Mouse (Mus musculus) liver (tissue): ENCODE results near the gene Gse1.

Source experiments
- DNase-seq: peaks from one replicate; pipeline ENCODE4 v3.0.0-alpha.2; 2020; ENCODE audit warnings: mixed read lengths

Gse1 gene

DNA sequence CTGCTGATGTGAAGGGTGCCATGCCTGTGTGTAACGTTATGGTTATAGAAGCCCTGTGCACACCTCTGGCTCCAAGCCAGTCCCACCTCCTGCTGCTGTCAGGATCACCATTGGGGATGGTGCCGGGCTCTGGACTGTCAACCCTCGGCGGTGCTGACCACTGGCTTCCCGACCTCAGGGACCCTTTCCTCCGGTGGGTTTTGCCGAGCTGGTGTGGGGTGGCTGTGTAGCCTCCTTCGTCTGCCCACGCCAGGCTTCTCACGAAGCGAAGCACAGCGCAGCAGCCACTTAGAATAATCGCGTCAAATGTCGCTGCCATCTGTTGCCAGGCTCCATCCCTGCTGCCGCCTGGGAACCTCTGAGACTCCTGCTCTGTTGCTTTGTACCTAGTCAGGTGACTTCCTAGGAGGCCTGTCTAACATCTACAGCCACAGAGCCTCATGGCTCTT is 320.1 kb downstream of the Gse1 start:
- no peak for DNase-seq

DNA sequence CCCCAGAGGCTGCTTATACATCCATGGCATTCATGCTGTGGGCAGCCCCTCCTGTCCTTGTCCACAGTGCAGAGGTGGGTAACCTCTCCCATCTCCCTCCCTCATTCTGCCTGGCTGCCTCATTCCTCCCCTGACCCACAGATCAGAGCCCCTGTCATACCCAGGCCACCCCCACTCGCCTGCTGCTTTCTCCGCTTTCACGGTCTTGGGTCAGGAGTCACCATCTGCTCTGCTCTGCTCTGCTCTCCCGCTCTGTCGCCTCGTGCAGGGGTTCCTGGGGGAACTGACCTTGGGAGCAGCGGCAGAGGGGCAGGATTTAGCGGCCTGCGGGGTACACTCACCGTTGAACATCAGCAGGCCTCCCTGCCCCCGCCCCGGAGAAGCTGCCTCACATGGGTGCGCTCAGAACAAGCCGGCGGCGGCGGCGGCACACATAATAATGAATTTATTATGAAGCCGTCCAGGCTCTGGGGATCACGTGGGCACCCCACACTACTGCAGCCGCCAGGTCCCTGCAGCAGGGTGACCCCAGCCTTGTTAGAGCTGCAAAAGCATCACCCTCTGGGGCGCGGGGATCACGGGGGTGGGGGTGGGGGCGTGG is 321.2 kb downstream of the Gse1 start:
- peak; percentile 26 for DNase-seq

DNA sequence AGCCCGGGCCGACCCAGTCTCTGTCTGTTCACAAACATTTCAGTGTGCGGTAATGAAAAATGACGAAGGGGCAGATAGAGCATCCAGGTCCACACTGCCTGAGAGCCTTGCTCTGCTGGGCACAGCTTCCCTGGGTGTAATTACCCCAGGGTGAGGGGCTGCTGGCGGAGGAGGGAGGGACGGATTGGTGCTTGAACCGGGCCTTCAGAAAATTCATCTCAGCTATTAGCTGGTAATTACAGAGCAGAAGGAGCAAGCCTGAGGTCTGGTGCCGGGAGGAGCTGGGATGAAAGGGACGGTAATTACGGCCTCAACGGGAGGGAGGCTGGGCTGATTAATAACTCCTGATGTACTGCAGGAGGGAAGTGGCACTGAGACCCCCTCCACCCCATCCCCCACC is 321.7 kb downstream of the Gse1 start:
- DNase-seq = no peak

DNA sequence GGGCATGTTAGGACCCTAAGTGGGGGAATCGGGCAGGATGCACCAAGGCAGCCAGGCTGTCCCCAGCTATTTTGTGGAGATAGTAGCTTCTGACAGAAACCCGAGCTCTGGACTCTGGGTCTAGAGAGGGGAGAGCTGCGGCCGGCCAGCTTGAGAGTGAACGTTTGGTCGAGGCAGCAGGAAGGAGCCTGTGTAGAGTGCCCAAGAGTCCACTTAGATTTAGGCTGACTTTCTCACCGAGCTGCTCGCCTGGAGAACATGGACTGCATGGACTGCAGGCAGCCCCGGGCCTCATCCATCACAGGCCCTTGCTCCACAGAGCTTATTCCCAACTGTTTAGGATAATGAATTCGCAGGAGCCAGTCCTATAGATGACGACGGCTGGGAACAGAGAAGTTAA is 322.2 kb downstream of the Gse1 start:
- no peak for DNase-seq

DNA sequence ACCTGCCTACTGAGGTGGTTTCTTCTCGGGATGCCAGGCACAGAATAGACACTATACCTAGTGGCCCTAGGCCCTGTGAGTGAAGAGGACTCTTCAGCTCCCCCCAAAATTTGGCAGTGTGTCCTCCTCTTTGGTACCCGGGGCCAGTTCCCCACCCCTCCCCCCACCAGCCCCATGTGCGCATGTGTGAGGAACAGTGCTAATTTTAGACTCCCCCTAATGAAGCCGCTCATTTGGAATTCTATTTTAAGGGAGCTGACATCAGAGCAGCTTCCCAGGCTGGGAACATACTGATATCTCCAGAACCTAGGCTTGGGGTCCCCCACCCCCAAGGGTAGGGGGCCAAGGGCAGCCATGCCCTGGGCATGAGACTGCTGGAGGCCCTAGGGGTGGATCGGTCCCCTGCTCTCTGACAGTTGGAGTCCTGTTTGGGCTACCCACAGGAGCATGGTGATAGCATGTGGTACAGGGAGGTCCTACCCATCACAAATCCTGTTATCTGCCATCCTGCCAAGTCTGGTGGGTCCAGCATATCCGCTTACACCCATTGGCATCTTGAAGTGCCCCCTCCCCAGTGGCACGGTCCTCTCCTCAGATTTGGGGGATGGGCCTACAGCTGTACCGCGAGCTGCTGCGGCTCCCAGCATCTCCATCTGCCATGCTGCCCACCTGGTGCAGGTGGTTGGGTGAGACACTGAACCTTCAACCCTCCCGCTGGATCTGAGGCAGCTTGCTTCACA is 322.9 kb downstream of the Gse1 start:
- DNase-seq = no peak

DNA sequence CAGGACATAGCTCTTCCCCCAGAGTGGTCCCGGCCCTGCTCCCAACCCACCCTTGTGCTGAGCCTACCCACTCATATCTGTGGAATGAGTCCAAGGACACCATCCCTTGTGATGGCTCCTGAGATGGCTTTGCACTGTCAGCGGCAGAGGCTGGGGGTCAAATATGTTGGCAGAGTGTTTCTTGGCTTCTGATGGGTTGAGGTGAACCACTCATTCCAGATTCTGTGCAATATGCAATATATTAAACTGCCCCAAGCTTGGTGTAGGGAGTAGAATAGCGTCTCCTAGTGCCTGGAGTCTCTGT is 323.4 kb downstream of the Gse1 start:
- no peak for DNase-seq

DNA sequence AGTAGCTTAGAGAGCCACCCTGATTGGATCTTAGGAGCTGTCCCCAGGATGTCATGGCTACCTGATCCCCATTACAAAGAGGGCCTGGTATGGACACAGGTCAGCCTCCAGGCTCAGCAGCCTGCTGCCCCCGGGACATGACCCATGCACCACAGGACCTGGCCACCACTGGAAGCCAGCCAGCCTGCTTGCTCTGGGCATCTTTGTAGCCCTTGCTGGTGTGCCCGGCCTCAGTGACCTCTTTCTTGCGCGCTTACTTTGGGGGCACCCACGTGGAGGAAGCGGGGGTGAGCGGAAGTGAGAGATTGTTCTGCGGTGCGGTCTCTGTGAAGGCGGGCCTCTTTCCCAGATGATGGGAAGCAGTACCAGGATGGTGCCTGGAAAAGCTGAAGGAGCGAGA is 324.3 kb downstream of the Gse1 start:
- no peak for DNase-seq

DNA sequence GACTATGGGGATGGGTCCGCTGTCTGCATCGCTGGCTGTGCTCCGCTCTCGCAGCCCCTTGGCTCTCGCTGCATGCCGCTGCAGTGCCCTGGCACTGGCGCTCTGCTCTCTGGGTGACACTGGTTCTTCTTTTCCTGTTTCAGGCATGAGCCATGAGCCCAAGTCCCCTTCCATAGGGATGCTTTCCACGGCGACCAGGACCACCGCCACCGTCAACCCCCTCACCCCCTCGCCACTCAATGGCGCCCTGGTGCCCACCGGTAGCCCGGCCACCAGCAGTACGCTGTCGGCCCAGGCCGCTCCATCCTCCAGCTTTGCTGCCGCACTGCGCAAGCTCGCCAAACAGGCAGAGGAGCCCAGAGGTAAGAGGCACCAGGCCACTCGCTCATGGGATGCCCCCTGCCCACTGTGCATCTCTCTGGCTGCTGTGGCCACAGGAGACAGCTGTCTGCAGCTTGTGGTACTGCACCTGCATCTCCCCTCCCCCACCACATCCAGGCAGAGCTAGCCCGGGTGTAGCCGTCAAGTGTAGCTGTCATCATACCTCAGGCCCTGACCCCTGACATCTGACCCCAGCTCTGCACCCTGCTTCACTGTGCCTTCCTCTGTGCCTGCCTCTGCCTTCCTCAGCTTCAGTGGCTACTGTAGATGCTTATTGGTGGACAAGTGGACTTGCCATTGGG is 325.3 kb downstream of the Gse1 start:
- DNase-seq = peak; percentile 11

DNA sequence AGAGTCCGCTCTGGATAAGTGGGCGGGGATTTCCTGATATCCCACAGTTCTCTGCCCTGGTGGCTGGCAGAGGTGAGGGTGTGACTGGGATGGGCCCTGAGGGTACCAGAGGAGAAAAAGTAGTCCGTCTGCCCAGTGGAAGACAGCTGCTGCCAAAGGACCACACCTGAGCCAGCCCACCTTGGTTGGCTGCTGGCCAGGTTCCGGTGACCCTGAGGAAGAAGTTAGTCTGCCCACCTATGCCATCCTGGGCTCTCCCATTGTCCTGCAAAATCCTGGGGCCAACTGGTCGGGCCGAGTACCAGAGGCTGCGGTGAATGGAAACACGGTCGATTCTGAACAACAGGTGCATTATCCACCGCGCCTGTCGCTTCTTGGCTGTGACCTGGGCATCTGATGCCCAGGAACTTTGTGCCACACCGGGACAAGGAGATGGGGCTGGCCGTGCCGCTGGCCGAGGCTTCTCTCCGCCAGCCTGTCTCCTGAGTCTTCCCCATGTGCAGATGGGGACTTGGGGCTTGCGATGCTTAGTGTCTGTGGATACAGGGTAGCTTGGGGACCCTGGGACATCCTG is 326.3 kb downstream of the Gse1 start:
- no peak for DNase-seq

DNA sequence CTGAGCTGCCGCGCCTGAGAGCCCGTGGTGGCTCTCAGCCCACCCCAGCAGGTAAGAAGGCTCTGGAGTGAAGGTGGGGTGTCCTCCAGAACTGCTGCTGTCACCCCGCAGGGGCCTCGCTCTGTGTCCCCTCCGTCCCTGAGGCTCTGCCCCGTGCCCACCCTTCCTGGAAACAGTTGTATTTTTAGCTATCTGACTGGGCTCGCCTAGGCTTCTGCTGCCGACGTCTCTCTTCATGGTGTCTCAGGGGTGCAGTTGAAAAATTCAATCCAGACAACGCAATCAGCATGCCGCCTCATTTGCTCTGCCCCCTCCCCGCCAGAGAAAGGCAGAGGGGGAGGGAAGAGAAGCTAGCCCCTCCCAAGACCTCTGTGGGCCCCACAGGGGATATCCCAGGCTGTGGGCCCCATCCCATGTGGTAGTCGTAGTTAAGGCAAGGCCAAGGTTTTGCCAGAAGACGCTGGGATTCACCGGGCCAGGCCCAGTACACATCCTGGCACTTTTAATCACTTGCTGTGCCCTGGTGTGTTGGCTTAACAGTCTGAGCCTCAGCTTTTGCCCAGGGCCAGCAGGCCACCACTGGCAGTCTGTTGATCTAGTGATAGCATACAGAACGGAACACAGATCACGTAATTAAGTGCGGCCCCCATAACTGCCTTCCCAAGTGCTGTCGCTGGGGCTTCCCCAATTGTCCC is 328.1 kb downstream of the Gse1 start:
- no peak for DNase-seq

DNA sequence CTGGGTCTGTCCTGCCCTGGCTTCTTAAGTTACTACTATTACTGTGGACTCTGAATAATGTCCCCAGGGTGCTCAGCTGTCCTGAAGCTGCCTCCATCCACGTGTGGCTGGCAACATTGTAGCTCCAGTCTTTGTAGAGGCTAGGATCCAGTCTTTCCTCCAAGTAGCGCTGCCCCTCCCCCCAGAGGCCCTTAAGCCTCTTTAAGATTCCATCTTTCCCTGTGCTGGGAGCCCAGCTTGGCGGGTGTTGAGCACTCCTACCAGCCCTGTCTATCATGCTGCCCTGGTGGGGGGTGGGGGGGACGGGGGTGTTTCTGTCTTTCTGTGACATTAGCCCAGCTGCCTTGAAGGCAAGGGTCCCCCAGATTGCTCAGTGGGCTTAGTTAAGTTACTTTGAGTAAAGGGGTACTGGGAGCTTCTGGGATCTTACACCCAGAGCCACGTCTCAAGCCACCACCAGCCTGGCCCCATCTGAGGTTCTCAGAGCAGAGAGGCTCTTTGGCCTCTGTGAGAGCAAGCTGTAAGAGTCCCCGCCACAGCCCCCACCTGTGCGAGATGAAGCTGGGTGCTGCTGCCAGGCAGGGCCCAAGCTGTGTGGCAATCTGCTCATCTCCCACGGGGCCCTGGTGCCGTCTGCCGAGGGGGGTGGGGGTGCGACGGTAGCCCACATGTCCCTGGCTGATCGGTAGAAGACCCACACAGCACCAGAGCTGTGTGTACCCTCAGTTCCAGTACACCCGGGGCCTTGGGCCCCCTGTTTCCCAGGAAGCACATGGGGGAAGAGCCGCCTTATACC is 329.1 kb downstream of the Gse1 start:
- DNase-seq = no peak

DNA sequence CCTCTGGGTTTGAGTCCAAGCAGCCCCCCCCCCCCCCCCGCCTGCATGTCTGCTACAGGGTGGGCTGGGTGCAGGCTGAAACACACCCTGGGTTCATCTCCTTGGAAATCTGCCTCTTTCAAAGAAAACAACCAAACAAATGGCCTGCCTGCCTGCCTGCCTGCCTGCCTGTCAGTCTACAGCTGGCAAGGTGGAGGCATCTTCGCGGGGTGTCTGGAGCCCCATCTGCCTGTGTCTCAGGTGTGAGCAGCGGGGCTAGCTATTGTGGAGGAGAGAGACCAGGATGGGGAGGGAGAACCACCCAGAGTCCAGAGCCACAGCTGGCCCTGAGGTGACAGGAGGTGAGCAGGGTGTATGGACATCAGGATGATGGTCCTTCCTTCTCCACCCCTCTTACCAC is 329.9 kb downstream of the Gse1 start:
- no peak for DNase-seq

DNA sequence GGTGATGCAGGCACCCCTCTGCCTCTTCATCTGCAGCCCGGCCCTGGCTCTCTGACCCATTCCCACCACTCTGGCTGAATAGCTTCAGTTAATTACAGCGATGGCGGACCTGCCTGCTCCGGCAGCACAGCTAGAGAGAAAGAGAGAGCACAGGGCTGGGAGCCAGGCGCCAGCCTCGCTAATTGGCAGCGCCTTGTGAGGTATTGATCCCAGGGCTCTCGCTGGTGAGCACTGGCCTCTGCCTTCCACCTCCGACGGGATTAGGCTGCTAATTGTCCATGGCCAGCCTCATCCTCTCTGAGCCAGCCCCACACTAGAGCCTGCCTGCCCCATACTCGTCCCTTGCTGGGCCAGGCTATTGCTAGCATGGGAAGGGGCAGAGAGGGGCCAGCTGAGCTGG is 331.4 kb downstream of the Gse1 start:
- DNase-seq = no peak

DNA sequence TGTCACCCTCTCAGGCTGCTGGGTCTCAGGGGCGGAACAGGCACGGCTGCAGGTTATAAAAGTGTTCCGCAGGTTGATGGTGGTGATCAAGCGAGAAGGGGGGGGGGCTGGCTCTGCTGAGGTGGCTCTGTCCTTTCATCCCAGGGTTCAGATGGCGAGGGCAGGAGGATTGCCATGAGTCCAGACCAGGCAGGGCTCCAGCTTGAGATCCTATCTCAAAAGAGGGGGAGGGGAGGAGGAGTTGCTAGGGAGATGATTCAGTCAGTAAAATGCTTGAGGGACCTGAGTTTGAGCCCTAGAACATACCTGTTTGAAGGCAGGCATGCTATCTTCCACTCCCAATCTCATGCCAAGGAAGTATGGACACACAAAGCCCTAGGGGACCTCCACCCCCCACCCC is 332.3 kb downstream of the Gse1 start:
- DNase-seq = no peak

DNA sequence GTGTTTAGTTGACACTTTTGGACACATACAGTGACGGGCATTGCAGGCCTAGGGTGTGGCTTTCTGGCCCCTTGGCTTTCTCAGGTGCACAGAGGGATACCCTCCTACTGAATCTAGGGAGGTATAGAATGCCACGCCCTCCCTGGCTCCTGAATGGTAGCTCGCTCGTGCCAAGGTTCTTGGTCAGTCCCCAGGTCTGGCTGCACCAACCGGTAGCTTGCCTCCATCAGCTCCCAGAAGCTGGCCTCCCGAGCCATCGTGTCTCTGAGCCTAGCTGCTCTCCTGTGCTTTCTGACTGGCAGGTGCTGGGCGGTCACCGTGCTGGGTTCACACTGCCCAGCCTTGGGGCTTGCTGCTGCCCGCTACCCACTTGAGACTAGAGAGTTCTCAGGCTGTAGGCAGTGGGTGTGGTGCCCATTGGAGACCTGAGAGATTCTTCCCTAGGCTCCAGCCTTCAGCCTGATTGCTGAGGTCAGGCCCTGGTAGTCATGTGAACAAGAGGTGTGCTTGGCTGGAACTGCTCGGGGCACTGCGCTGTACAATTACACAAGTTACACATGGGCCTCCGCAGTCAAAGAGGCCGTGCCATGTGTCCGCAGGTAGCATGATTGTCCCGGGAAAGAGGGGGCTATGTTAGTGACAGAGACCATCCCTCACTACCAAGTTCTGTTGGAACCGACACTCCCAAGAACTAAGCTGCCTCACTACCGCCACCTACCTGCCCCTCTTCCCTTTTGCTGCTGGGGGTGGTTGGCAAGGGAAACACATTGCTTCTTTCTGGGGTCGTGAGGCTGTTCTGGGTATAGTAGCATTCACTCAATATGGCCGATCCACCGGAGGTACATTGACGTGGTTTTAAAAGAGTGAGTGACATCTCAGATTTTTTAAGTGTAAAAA is 333.5 kb downstream of the Gse1 start:
- no peak for DNase-seq

DNA sequence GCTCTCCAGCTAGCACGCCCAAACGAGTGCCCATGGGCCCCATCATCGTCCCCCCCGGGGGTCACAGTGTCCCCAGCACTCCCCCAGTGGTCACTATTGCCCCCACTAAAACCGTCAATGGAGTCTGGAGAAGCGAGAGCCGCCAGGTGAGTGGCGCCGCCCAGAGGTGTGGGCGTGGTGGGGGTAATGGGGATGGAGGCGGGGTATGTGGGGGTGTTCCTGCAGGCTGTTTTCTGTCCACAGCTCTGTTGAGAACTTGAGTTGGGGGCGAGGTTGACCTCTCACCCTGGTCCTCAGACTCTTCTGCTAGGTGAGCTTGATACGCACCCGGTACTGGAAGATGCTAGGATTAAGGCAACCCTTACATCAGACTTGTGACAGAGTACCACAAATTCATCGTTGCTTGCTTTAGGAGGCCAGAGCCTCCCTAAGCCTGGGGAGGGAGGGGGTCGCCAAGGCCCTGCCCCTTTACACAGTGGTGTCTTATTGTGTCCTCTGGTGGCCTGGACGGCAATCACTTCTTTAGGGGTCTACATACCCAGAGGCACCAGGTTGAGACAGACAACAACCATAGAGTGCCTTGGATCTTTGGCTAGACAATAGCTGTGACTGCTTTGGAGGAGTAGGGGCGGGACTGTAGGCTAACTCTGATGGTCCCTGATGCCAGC is 334.6 kb downstream of the Gse1 start:
- DNase-seq = no peak

DNA sequence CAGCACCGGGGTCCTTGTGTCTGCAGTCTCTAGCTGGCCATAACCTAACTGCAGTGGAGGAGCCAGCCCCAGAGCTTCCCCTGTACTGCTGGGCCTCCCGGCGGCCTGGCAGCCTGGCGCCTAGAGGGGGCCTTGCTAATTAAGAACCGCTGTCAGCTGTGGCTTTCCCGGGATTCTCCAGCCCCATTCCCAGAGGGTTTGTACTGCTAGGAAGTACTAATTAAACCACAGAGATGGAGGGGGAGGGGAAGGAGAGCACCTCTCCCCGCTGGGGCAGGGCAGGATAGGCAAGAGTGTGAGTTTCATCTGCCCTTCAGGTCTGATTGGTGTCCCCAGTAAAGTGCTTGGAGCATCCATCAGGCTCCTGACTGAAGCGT is 335.1 kb downstream of the Gse1 start:
- no peak for DNase-seq

DNA sequence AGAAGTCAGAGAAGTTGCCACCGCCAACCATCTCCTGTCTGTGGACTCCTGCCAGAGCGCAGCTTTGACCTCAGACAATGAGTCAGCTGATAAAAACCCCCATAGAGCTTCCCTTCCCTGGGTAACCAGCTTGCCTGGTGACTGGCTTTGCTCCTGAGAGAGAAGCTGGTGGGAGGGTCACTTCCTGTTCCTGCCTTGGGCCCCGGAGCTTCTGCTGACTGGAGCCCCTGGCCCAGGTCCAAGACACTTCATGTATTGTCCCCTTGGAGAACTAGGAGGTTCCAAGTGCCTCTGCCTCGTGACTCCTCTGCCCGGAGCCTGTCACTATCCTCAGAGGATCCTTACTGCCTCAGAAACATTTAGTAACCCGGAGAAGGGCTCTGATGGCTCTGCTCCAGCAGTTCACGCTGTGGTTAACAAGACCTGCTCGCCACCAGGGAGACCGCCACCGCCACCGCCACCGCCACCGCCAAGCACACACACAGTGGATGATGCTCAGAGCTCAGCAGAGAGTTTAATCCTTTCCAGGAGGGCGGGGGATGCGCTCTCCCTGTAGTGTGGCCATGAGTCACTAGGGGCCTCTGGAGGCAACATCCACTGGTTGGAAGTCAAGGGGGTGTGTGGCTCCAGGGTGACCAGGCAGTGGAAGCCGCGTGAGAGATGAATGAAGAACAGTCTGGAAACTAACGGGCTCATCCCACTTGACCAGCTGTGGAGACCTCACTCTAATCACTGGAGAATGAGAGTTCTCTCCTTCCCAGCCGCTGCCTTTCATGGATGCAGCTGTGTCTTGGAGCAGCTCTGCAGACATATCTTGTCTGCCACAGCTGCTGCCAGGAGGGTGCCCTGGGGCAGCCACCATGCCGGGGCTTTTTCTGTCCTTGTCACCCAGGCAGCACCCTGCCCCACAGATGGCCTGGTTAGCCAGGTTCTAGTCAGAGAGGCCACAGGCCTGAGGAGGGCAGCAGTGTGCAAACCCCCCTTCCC is 335.9 kb downstream of the Gse1 start:
- peak; percentile 64 for DNase-seq

DNA sequence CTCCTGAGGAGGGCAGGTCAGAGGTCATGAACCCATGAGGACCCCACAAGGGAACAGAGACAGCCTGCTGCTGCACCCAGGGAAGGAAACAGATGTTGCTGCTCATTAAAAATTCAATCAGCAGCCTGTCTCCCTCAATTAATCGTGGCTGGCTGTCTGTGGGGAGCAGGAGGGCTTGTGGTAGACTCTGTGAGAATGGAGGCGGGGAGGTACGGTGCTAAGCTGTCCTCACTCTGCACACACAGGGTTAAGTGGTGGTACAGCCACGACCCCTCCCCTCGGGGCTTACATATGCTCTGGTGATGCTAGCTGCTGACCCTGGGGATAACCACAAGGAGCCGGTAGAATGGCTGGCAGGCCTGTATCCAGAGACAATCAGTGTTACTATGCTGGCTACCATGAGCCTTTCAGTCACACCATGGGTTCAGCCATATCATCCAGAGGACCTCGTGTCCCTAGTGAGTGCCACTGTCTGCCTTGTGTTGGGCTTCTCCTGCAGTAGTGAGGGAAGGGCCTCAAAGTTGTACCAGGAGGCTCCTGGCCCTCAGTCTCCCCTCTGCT is 337.0 kb downstream of the Gse1 start:
- DNase-seq = no peak
